Comparison of ENCODE assay signal across 12 mouse cellular contexts in the genomic region with DNA sequence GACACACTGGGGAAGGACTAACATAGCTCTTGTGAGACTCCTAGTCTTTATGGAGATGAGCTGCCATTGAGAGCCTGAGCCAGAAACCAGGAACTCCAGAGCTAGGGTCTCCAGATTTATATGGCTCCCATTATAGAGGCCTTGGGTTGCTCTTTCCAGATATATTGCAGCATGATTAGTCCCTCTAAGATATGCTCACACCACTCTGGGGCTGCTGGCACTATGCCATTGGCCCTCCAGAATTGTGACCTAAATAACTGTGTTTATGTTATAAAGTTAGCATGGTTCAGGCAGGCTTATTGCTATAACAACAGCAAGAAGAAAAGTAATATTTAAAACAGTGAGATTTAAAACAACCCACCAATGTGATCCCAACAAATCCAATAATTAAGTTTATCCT. TPM values are rescaled to one million over a fixed set of nuclear protein-coding genes. Genes with fewer than 3 reads are reported as not detected.
"Had no signal": no experiment of that assay in that cellular context is flagged by ENCODE, and none has a peak within 500 bp of the region (broad histone marks: within the 10 kb centered on the region; RNA-seq: fewer than 3 reads in every experiment).

No protein-coding gene starts in this region.

- DNase-seq: lung, adult 18-20 months; midbrain, embryonic 14.5 days; right cerebral cortex, adult 18-20 months; right cerebral cortex, postnatal 25 days; right cerebral cortex, postnatal 4 days; spleen, adult 18-20 months; thymus, adult 18-20 months; thymus, postnatal 14 days; thymus, postnatal 36 days had no signal

RNA-seq across cellular contexts. Expression of a gene that starts 35.2 kb away (rescaled TPM):
- total RNA-seq: liver, adult 2 months; megakaryocyte, adult 5-6 weeks; megakaryocyte-erythroid progenitor cell, adult 5-6 weeks had no signal
